Mouse (Mus musculus) ES-Bruce4 (cell line): ENCODE data around the gene Ifnab. TPM values are rescaled to one million over a fixed set of nuclear protein-coding genes. Genes with fewer than 3 reads are reported as not detected.

Experiments used
- H3K27ac ChIP-seq: 2 replicates; pipeline ENCODE4 v1.5.1; 2012; ENCODE audit warnings: low read length, inconsistent platforms; ENCODE audit not compliant: insufficient read depth
- H3K27me3 ChIP-seq: 2 replicates; pipeline ENCODE4 v1.6.1; 2012; ENCODE audit warnings: mild to moderate bottlenecking, low read length, inconsistent platforms; ENCODE audit not compliant: control insufficient read depth, poor library complexity, insufficient read depth, severe bottlenecking
- H3K36me3 ChIP-seq: 2 replicates; pipeline ENCODE4 v1.6.1; 2012; ENCODE audit warnings: inconsistent platforms, mild to moderate bottlenecking, low read length, moderate library complexity; ENCODE audit not compliant: control insufficient read depth, poor library complexity, insufficient read depth, severe bottlenecking
- H3K4me1 ChIP-seq: one replicate; pipeline ENCODE4 v1.8.1; 2011; ENCODE audit warnings: low read length; ENCODE audit not compliant: control insufficient read depth, insufficient read depth
- H3K4me3 ChIP-seq: 2 replicates; pipeline ENCODE4 v1.5.1; 2011; ENCODE audit warnings: low read depth, mild to moderate bottlenecking, low read length
- H3K9ac ChIP-seq: 2 replicates; pipeline ENCODE4 v1.6.1; 2012; ENCODE audit warnings: low read depth, mild to moderate bottlenecking, inconsistent platforms; ENCODE audit not compliant: poor library complexity, severe bottlenecking
- H3K9me3 ChIP-seq: replicated peaks from 2 replicates; pipeline ENCODE4 v1.6.1; 2012; ENCODE audit warnings: mild to moderate bottlenecking, low read length, inconsistent platforms; ENCODE audit not compliant: control insufficient read depth, poor library complexity, insufficient read depth, severe bottlenecking
- CTCF ChIP-seq: IDR thresholded peaks from one replicate; pipeline ENCODE4 v1.8.1; 2011; ENCODE audit warnings: low read depth, low read length
- EP300 ChIP-seq: IDR thresholded peaks from 2 replicates; pipeline ENCODE4 v1.6.1; 2011; ENCODE audit warnings: low read depth, low read length; ENCODE audit not compliant: insufficient read depth
- POLR2A ChIP-seq: IDR thresholded peaks from one replicate; pipeline ENCODE4 v1.8.1; 2011; ENCODE audit warnings: low read length; ENCODE audit not compliant: insufficient read depth
- polyA plus RNA-seq: library from polyadenylated mRNA; stranded (reverse); fragments of >200 nt; gene quantifications from 2 replicates; pipeline ENCODE4 v1.2.4, GENCODE M21; 2011; ENCODE audit warnings: low read depth; ENCODE audit not compliant: missing spikeins, insufficient read depth, insufficient read length

Ifnab gene
- polyA plus RNA-seq, 1 experiment = not detected

DNA sequence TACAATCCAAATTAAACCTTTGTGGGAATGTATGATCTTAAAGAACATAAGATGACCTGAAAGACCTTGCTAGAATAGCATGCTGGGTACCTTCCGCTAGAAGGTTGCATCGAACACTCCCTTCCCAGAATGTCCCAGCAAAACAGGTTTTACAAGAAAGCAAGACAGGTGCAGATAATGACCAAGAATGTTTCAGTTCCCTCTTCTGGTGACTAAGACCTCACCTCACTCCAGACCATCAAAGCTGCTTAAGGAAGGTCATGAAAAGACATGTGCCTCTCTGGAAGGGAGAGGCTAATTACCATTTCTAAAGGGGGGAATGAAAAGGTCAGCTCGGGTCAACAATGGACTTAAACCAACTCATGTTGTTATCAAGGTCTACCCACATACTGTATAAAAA lies 37.5 kb downstream of the Ifnab start:
- Histone ChIP-seq H3K27me3 (no peaks in the 10 kb centered on the region; the same call in 1 of the 2 replicates), H3K27ac (peak overlapping the region; percentile 93), H3K9ac (no peak overlapping the region), H3K4me3 (no peak overlapping the region), H3K36me3 (no peaks in the 10 kb centered on the region), H3K9me3 (peaks cover 5% of the 10 kb centered on the region), H3K4me1 (no peaks in the 10 kb centered on the region)
- TF ChIP-seq EP300 (peak; percentile 57), POLR2A (no peak), CTCF (no peak)

DNA sequence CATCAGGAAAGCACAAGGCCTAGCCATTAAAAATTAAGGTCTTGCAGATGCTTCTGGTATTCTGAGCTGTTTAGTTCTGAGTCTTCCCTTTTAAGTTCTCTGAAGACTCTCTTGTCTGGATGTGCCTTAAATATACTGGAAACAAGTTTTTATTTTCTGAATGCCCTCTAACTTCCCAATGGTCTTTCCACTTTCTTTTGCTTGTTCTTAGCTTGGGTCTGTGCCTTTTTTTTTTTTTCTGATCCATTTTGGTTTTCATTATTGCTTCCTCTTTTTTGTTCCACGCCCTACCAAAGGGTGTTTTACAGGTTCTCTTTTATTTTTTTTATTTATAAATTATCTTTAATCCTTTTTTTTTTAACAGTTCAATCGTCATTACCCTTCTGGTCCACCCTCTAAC lies 46.8 kb downstream of the Ifnab start, which contains the start of gene Ifna13:
Gene Ifna13 (minus strand): TSS at position 101 of the 400 bp plus-strand sequence.
- no peak within 1 kb of the TSS for H3K4me3 ChIP-seq
- H3K36me3 ChIP-seq = no peaks in the 10 kb centered on the region
- H3K27ac ChIP-seq = peak within 1 kb of the TSS; percentile 41; the same call in 1 of the 2 replicates
- H3K27me3 ChIP-seq = no peaks in the 10 kb centered on the region; the same call in 1 of the 2 replicates
- H3K4me1 ChIP-seq = no peaks in the 10 kb centered on the region
- H3K9ac ChIP-seq = no peak within 1 kb of the TSS
- H3K9me3 ChIP-seq = peaks cover 11% of the 10 kb centered on the region
- TF ChIP-seq EP300 (no peak), POLR2A (no peak), CTCF (no peak)

DNA sequence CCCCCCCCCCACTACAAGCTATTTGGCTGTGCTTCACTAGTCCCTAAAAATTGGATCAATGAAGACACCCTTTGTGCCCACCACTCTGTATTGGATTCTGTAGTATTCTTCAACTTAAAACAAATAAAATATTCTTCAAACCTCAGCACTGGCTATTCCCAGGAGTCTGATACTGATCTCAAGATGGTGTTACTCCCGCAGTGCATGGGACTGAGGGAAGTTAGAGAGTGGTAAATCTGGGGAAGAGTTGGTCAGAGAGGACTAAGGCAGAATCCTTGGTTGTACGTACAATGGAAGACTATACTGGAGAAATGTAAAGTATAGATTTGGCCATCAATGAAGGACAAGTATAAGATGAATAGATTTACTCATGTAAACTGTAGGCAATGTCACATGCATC lies 48.6 kb downstream of the Ifnab start:
- H3K9me3 ChIP-seq = peaks cover 11% of the 10 kb centered on the region
- H3K27me3 ChIP-seq = no peaks in the 10 kb centered on the region
- H3K27ac ChIP-seq = no peak overlapping the region
- no peak for TF ChIP-seq EP300
- no peaks in the 10 kb centered on the region for H3K4me1 ChIP-seq
- no peak overlapping the region for H3K4me3 ChIP-seq
- no peak overlapping the region for H3K9ac ChIP-seq
- no peaks in the 10 kb centered on the region for H3K36me3 ChIP-seq

DNA sequence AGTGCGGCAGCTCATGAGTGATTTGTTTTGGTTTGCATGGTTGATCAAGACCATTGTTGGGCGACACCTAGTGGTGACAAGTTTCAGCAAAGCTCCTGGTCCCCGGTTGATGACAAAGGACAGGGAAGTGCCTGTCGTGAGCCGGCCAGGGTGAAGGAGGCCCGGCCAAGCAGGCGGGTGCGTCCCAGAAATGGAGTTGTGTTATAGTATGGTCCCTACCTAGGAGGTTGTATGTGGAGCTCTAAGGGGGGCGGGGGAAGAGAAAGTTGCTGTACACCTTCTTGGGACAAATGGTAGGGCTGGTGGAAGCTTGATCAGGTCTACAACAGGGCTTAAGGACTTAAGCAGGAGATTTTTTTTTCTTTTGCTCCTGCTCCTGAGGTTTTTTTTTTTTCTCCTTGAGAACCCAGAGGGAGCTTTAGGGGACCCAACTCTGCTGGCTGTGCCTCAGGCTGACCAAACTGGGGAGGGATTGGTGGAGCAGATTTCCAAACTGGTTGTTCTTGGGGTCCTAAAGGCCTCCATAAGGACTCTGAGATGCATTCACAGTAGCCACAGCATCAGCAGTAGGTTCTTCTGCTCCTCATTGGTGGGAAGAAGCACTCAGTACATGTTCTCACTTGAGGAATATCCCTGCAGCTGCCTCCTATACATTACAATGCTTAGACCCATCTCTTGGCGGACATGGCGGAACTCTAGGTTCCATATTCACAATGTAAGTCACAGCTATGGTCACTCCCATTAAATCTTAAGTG lies 49.9 kb downstream of the Ifnab start:
- H3K4me1 ChIP-seq = no peaks in the 10 kb centered on the region
- H3K4me3 ChIP-seq = no peak overlapping the region
- no peak overlapping the region for H3K27ac ChIP-seq
- H3K36me3 ChIP-seq = no peaks in the 10 kb centered on the region
- no peaks in the 10 kb centered on the region for H3K27me3 ChIP-seq
- no peak overlapping the region for H3K9ac ChIP-seq
- peaks cover 11% of the 10 kb centered on the region for H3K9me3 ChIP-seq
- TF ChIP-seq POLR2A (no peak), CTCF (peak; percentile 39), EP300 (no peak)

- H3K36me3 ChIP-seq = no peaks in the 10 kb centered on the region
- H3K27ac ChIP-seq = no peak overlapping the region
- no peak overlapping the region for H3K9ac ChIP-seq
- no peak for TF ChIP-seq EP300
- TF ChIP-seq POLR2A = no peak
- TF ChIP-seq CTCF = no peak
- peaks cover 11% of the 10 kb centered on the region for H3K9me3 ChIP-seq
- H3K27me3 ChIP-seq = no peaks in the 10 kb centered on the region
- no peak overlapping the region for H3K4me3 ChIP-seq
- no peaks in the 10 kb centered on the region for H3K4me1 ChIP-seq
Observed at GRCm38 (mm10) chr4:88640704-88641076, 50.5 kb downstream of the Ifnab start.

Other genes with a start within 250 kb of the Ifnab start
- not detected in 2 replicates for gene Ifnb1, start 168.6 kb downstream of the Ifnab start, polyA plus RNA-seq
- not detected in 2 replicates for gene Ifna15, start 133.1 kb downstream of the Ifnab start, polyA plus RNA-seq
- gene Ifna14, start 119.6 kb downstream of the Ifnab start, polyA plus RNA-seq = not detected in 2 replicates
- gene Ifna9, start 99.0 kb downstream of the Ifnab start, polyA plus RNA-seq = not detected in 2 replicates
- gene Ifna12, start 88.0 kb downstream of the Ifnab start, polyA plus RNA-seq = not detected in 2 replicates
- gene C87499, start 56.9 kb downstream of the Ifnab start, polyA plus RNA-seq = not detected in 2 replicates
- not detected in 2 replicates for gene Ifna13, start 46.9 kb downstream of the Ifnab start, polyA plus RNA-seq
- not detected in 2 replicates for gene Ifna16, start 14.4 kb downstream of the Ifnab start, polyA plus RNA-seq
- not detected in 2 replicates for gene Ifna2, start 7.4 kb downstream of the Ifnab start, polyA plus RNA-seq
- gene Gm26566, start 30.4 kb upstream of the Ifnab start, polyA plus RNA-seq = not detected in 2 replicates
- gene Klhl9, start 31.1 kb upstream of the Ifnab start, polyA plus RNA-seq = 79.5 and 83.1 TPM in 2 replicates
- not detected in 2 replicates for gene Gm13271, start 63.5 kb upstream of the Ifnab start, polyA plus RNA-seq
- gene Gm13283, start 68.8 kb upstream of the Ifnab start, polyA plus RNA-seq = not detected in 2 replicates
- not detected in 2 replicates for gene Gm13290, start 82.5 kb upstream of the Ifnab start, polyA plus RNA-seq
- not detected in 2 replicates for gene Gm13289, start 85.6 kb upstream of the Ifnab start, polyA plus RNA-seq
- not detected in 2 replicates for gene Gm13272, start 88.5 kb upstream of the Ifnab start, polyA plus RNA-seq
- gene Ifnz, start 90.8 kb upstream of the Ifnab start, polyA plus RNA-seq = not detected in 2 replicates
- not detected in 2 replicates for gene Gm13276, start 94.3 kb upstream of the Ifnab start, polyA plus RNA-seq
- gene Gm13277, start 97.3 kb upstream of the Ifnab start, polyA plus RNA-seq = not detected in 2 replicates
- not detected in 2 replicates for gene Gm13278, start 100.2 kb upstream of the Ifnab start, polyA plus RNA-seq
- gene Gm13275, start 103.1 kb upstream of the Ifnab start, polyA plus RNA-seq = not detected in 2 replicates
- not detected in 2 replicates for gene Gm13279, start 106.0 kb upstream of the Ifnab start, polyA plus RNA-seq
- gene Gm13285, start 108.3 kb upstream of the Ifnab start, polyA plus RNA-seq = not detected in 2 replicates
- not detected in 2 replicates for gene Gm13287, start 111.9 kb upstream of the Ifnab start, polyA plus RNA-seq
- gene Gm13288, start 114.2 kb upstream of the Ifnab start, polyA plus RNA-seq = not detected in 2 replicates
- not detected in 2 replicates for gene Ifna7, start 124.9 kb upstream of the Ifnab start, polyA plus RNA-seq
- gene Ifna11, start 128.6 kb upstream of the Ifnab start, polyA plus RNA-seq = not detected in 2 replicates
- not detected in 2 replicates for gene Ifna6, start 136.1 kb upstream of the Ifnab start, polyA plus RNA-seq
- gene Ifna5, start 144.2 kb upstream of the Ifnab start, polyA plus RNA-seq = not detected in 2 replicates
- gene Ifna4, start 150.5 kb upstream of the Ifnab start, polyA plus RNA-seq = not detected in 2 replicates
- gene Ifna1, start 158.7 kb upstream of the Ifnab start, polyA plus RNA-seq = not detected in 2 replicates
- gene Ifne, start 188.8 kb upstream of the Ifnab start, polyA plus RNA-seq = not detected in 2 replicates